Mouse (Mus musculus) thymus, adult 2 months (tissue): ENCODE results near the gene Gatad2b.

ENCODE experiments used
- CTCF ChIP-seq: fragments of 200-500 bp; IDR thresholded peaks from 2 replicates; pipeline ENCODE4 v1.5.1; 2012; ENCODE audit warnings: mild to moderate bottlenecking, control low read depth, low read length, moderate library complexity, borderline replicate concordance; ENCODE audit not compliant: control insufficient read depth, poor library complexity, insufficient read depth; ENCODE audit errors: extremely low read depth
- POLR2A ChIP-seq: fragments of 200-500 bp; IDR thresholded peaks from 2 replicates; pipeline ENCODE4 v1.6.1; 2012; ENCODE audit warnings: mild to moderate bottlenecking, low read length, control low read depth, moderate library complexity; ENCODE audit not compliant: control insufficient read depth, poor library complexity, insufficient read depth; ENCODE audit errors: extremely low read depth

- no peak for TF ChIP-seq CTCF
- TF ChIP-seq POLR2A, result no peak
Observed at GRCm38 (mm10) chr3:90381727-90382126, 88.7 kb downstream of the Gatad2b start.
